Mouse (Mus musculus) brain, embryonic 14.5 days (tissue): Measurements from ENCODE around the gene Paqr8.

ENCODE experiments used
- CTCF ChIP-seq: fragments of 200-500 bp; IDR thresholded peaks from 2 replicates; pipeline ENCODE4 v1.5.1; 2012; ENCODE audit warnings: inconsistent platforms, mild to moderate bottlenecking, moderate library complexity, borderline replicate concordance; ENCODE audit not compliant: insufficient read depth, insufficient read length; ENCODE audit errors: extremely low read depth
- POLR2A ChIP-seq: fragments of 200-500 bp; IDR thresholded peaks from 2 replicates; pipeline ENCODE4 v1.6.1; 2012; ENCODE audit warnings: mild to moderate bottlenecking, inconsistent platforms, borderline replicate concordance; ENCODE audit not compliant: poor library complexity, insufficient read depth, insufficient read length, severe bottlenecking; ENCODE audit errors: extremely low read depth

DNA sequence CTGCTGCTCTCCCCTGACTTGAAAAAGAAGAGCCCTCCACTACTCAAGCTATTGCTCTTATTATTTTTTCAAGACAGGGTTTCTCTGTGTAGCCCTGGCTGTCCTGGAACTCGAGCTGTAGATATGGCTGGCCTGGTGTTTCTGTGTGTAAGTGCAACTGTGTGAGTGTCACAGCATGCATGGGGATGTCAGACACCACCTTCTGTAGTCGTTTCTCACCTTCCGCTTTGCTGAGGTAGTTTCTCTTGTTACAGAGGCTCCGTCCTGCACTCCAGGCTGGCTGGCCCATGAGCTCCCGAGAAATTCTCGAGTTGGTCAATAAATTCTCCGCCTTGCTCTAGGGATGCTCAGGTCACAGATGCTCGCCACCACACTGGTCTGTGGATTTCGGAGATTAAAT, 8.0 kb downstream of the Paqr8 start:
- no peak for TF ChIP-seq CTCF
- TF ChIP-seq POLR2A: no peak
